Mouse (Mus musculus): ENCODE measurements at regions not wholly inside any gene's neighbourhood (a gene's known extent, or its start where the extent isn't known, plus 50 kb on each side); places are given as distances from the start of the nearest gene placed in this dataset.
A peak's percentile ranks its signal among the peaks of the same experiment; 100 is the strongest.

GRCm38 (mm10) chr8:92065554-92066239 is 263.8 kb upstream of the Irx3 start:
- no peak for DNase-seq (ENCODE audit: low read depth)

- peak; percentile 23 for DNase-seq (ENCODE audit: low read depth)
Observed at GRCm38 (mm10) chr8:92064971-92065370, 263.1 kb upstream of the Irx3 start.

GRCm38 (mm10) chr8:92064175-92064821 is 262.4 kb upstream of the Irx3 start:
- DNase-seq (ENCODE audit: low read depth), result no peak

GRCm38 (mm10) chr8:92063333-92063732 is 261.5 kb upstream of the Irx3 start:
- DNase-seq (ENCODE audit: low read depth), result no peak

- no peak for DNase-seq (ENCODE audit: low read depth)
Observed at GRCm38 (mm10) chr8:92059471-92059870, 257.6 kb upstream of the Irx3 start.

- no peak for DNase-seq (ENCODE audit: low read depth)
Observed at GRCm38 (mm10) chr8:92058953-92059352, 257.1 kb upstream of the Irx3 start.

GRCm38 (mm10) chr8:92057857-92058256 is 256.0 kb upstream of the Irx3 start:
- no peak for DNase-seq (ENCODE audit: low read depth)

GRCm38 (mm10) chr8:92055590-92055989 is 253.7 kb upstream of the Irx3 start:
- no peak for DNase-seq (ENCODE audit: low read depth)

- no peak for DNase-seq (ENCODE audit: low read depth)
Observed at GRCm38 (mm10) chr8:92044695-92045094, 242.8 kb upstream of the Irx3 start.

GRCm38 (mm10) chr8:92042951-92043350 is 241.1 kb upstream of the Irx3 start:
- DNase-seq (ENCODE audit: low read depth), result no peak

GRCm38 (mm10) chr8:92029954-92030353 is 228.1 kb upstream of the Irx3 start:
- DNase-seq (ENCODE audit: low read depth), result no peak

GRCm38 (mm10) chr8:92029516-92029915 is 227.6 kb upstream of the Irx3 start:
- no peak for DNase-seq (ENCODE audit: low read depth)

GRCm38 (mm10) chr8:92028308-92028707 is 226.4 kb upstream of the Irx3 start:
- no peak for DNase-seq (ENCODE audit: low read depth)

GRCm38 (mm10) chr8:92024133-92024532 is 222.3 kb upstream of the Irx3 start:
- no peak for DNase-seq (ENCODE audit: low read depth)

- no peak for DNase-seq (ENCODE audit: low read depth)
Observed at GRCm38 (mm10) chr8:92021521-92021920, 219.7 kb upstream of the Irx3 start.

GRCm38 (mm10) chr8:92014704-92015103 is 212.8 kb upstream of the Irx3 start:
- no peak for DNase-seq (ENCODE audit: low read depth)

- DNase-seq (ENCODE audit: low read depth), result no peak
Observed at GRCm38 (mm10) chr8:92013183-92013582, 211.3 kb upstream of the Irx3 start.

- DNase-seq (ENCODE audit: low read depth), result no peak
Observed at GRCm38 (mm10) chr8:92010412-92010811, 208.5 kb upstream of the Irx3 start.

- DNase-seq (ENCODE audit: low read depth), result peak; percentile 47
Observed at GRCm38 (mm10) chr8:92008616-92009610, 207.0 kb upstream of the Irx3 start.

GRCm38 (mm10) chr8:92005091-92005490 is 203.2 kb upstream of the Irx3 start:
- no peak for DNase-seq (ENCODE audit: low read depth)

- no peak for DNase-seq (ENCODE audit: low read depth)
Observed at GRCm38 (mm10) chr8:92004532-92004931, 202.7 kb upstream of the Irx3 start.

GRCm38 (mm10) chr8:92000368-92000767 is 198.5 kb upstream of the Irx3 start:
- DNase-seq (ENCODE audit: low read depth), result no peak

GRCm38 (mm10) chr8:91999661-92000060 is 197.8 kb upstream of the Irx3 start:
- no peak for DNase-seq (ENCODE audit: low read depth)

Data from fibroblast of lung, adult 2 months (primary cell).